ENCODE assay signal across 5 mouse cellular contexts in the genomic region with DNA sequence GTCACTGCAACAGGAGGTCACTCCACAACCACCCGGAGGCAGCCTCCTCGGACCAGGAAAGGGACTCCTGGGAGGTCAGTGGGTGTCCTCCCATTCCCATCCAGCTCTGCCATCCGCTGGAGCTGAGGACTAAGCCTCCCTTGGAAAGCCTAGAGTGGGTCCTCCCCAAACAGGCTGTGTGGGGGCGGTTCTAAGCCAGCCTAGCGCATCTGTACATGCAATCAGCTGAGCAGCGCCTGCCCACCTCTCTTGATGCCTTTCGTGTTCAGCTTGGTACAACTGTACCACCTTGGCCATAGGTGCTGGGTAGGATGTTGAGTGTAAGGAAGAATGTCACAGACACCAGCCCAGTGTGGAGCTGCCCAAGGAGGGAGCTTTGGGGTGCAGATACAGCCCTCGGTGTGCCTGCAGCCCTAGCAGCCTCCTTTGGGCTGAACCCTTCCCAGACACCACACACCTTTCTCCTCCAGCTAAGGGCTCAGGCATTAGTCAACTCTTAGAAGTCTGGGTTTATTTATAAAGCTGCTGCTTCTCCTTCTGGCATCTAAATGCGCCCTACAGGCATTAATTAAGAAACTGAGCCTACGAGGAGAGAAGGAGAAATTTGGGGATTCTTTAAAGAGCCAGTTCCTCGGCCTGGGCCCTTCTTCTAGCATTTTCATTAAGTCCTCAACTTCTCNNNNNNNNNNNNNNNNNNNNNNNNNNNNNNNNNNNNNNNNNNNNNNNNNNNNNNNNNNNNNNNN.
"Had no signal": no experiment of that assay in that cellular context is flagged by ENCODE, and none has a peak within 500 bp of the region (broad histone marks: within the 10 kb centered on the region; RNA-seq: fewer than 3 reads in every experiment).

No protein-coding gene starts in this region.

- DNase-seq: kidney, adult 2 months; kidney, postnatal 14 days; left cerebral cortex, postnatal 4 days; lung, adult 18-20 months; thymus, postnatal 4 days had no signal
